Mouse (Mus musculus): Measurements from ENCODE around the gene Gipr.
"Not testable (repeated sequence)": the region's sequence is repeated elsewhere in the genome, so short reads cannot be mapped to it uniquely, and the experiment has no call there.

The Gipr gene

GRCm38 (mm10) chr7:19178443-19179092, 12.6 kb upstream of the Gipr start:
- DNase-seq (ENCODE audit: low spot score), result peak; percentile 87

GRCm38 (mm10) chr7:19178035-19178434, 12.1 kb upstream of the Gipr start:
- no peak for DNase-seq (ENCODE audit: low spot score)

GRCm38 (mm10) chr7:19177216-19177615, 11.3 kb upstream of the Gipr start:
- DNase-seq (ENCODE audit: low spot score), result no peak

- DNase-seq (ENCODE audit: low spot score), result no peak
Measured at GRCm38 (mm10) chr7:19176516-19176947, 10.6 kb upstream of the Gipr start.

DNA sequence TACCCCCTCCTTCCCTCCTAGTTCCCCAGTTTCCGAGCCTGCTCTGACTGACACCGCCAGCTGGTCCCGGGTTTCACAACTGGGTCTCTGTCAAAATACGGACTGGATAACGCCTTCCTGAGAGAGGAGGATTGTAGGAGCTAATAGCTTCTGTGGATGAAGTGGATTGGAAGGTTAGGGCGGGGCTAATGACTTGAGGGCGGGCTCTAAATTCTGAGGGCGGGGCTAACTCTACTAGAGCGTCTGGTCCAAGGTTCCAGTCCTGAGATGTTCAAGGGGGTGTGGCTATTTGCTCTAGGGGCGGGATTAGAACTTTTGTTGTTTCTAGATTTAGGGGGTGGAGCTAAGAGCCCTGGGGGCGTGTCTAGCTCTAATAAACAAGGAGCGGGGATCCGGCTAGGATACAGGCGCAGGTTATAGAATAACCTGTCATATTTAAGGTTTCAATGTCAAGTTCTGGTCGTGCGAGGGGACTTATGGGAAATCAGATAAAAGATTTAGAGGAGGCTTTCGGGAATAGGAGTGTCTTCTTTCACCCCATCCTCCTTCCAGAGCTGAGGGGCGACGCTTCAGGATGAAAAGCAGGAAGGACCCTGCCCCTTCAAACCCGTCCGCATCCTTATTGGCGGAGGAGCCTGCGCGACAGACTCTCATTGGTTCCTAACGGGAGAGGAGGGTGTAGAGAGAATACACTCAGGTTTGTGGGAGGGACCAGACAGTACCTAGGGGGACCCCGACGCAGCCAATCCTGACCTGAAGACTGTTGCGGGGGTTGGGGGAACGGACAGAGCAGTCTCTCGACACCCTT, 10.0 kb upstream of the Gipr start, which contains the start of gene Eml2:
Gene Eml2, plus strand, starts transcription at position 714 of the 808 bp plus-strand sequence.
- DNase-seq (ENCODE audit: low spot score), result peak; percentile 94

GRCm38 (mm10) chr7:19172874-19173273, 6.9 kb upstream of the Gipr start:
- DNase-seq (ENCODE audit: low spot score), result peak; percentile 92

- DNase-seq (ENCODE audit: low spot score), result no peak
Measured at GRCm38 (mm10) chr7:19171831-19172230, 5.9 kb upstream of the Gipr start.

GRCm38 (mm10) chr7:19170142-19170541, 4.2 kb upstream of the Gipr start:
- DNase-seq (ENCODE audit: low spot score), result no peak

GRCm38 (mm10) chr7:19169506-19169905, 3.6 kb upstream of the Gipr start:
- DNase-seq (ENCODE audit: low spot score), result no peak

DNA sequence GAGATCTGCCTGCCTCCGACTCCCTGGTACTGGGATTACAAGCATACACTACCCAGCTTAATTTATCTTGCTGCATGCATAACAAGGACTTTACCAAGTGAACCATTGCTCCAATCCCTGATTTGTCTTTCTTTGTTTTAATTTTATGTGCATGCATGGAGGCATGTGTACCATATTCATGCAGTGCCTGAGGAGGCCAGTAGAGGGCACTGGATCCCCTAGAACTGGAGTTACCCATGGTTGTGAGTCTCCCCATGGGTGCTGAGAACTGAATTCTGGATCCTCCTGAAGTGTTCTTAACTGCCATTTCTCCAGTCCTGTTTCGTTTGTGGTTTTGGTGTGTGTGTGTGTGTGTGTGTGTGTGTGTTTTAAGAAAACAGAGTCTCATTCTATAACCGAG, 1.1 kb upstream of the Gipr start:
- DNase-seq (ENCODE audit: low spot score), result no peak

DNA sequence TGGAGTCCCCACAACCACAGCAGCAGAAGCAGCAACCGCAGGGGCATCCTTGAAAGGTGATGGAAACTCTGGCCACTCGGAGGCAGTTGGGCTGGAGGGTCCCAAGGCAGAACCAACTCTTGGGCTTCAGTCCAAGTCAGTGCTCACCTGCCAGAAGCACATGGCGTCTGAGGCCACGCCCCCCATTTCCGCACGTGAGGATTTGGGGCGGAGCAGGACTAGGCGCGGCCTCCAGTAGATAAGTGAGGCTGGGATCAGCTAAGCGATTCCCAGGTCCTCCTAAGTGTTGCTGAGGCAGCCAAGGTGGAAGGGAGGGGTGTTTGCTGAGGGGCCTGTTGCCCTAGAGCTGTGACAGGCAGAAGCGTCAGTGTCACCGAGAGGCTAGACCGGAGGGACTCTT, 949 bp downstream of the Gipr start:
- DNase-seq (ENCODE audit: low spot score), result no peak

GRCm38 (mm10) chr7:19164189-19164588, 1.7 kb downstream of the Gipr start:
- no peak for DNase-seq (ENCODE audit: low spot score)

GRCm38 (mm10) chr7:19163752-19164151, 2.2 kb downstream of the Gipr start:
- no peak for DNase-seq (ENCODE audit: low spot score)

GRCm38 (mm10) chr7:19162928-19163327, 3.0 kb downstream of the Gipr start:
- no peak for DNase-seq (ENCODE audit: low spot score)

DNA sequence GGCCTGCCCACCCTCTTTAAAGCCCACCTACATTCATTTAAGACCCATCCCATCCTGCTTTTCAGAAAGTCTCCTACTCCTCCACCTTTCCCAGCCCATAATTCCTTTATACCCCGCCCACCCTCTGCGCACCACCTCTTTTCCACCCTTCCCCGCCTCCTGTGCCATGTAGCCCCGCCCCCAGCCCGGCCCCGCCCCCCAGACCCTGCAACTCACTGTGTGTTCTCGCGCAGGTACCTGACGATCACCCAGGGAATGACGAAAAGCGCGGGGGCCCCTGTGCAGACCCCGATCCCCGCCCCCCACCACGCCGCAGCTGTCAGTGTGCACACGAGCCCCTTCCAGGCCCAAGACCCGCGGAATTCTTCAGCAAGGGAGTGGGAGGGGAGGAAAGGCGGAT, 5.8 kb downstream of the Gipr start:
- DNase-seq (ENCODE audit: low spot score), result no peak

GRCm38 (mm10) chr7:19159411-19159810, 6.5 kb downstream of the Gipr start:
- no peak for DNase-seq (ENCODE audit: low spot score)

DNA sequence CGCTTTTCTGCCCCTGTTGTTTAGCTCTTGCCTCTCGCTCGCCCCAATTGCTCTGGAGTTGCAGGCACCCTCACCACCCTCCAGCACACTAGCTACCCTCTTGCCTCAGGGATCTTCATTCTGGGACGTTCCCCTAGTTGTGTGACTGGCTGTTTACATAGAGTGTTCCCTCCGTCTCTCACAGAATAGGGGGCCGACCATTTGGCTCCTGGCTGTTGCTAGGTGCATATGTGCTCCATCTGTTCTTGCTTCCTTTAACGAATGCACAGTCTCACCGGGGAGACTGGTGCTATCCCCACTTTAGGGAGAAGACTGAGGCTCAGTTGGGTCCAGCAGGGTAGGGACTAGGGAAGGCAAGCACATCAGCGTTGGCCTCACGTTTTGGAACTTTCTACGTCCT, 7.3 kb downstream of the Gipr start:
- DNase-seq (ENCODE audit: low spot score), result no peak

GRCm38 (mm10) chr7:19157160-19157800, 8.6 kb downstream of the Gipr start:
- peak; percentile 94 for DNase-seq (ENCODE audit: low spot score)

- DNase-seq (ENCODE audit: low spot score), result no peak
Measured at GRCm38 (mm10) chr7:19155825-19156475, 10.0 kb downstream of the Gipr start.

GRCm38 (mm10) chr7:19154796-19155195, 11.1 kb downstream of the Gipr start:
- no peak for DNase-seq (ENCODE audit: low spot score)

DNA sequence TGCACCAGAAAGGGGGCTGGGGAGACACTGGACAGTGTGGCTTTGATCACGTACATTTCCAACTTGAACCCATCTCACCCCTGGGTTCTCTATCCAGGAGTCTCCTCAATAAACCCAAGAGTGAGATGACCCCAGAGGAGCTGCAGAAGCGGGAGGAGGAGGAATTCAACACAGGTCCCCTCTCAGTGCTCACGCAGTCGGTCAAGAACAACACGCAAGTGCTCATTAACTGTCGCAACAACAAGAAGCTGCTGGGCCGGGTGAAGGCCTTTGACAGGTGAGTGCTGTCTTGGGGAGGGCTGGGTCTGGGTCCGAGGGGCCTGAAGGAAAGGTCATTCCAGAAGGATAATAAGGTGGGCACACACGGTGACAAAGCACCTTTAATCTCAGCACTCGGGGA, 14.8 kb downstream of the Gipr start:
- not testable (repeated sequence) for DNase-seq (ENCODE audit: low spot score)

GRCm38 (mm10) chr7:19149626-19150025, 16.3 kb downstream of the Gipr start, which contains the start of gene Snrpd2:
Gene Snrpd2, plus strand, starts transcription at chr7:19149722.
- peak; percentile 97 for DNase-seq (ENCODE audit: low spot score)
